Mouse (Mus musculus) Muller cell, postnatal 12 days (primary cell): ENCODE measurements around the gene Tpra1.

ENCODE experiments used
- DNase-seq: peaks from one replicate; pipeline ENCODE4 v3.0.0-alpha.2; 2015; ENCODE audit errors: inconsistent ontology term

Tpra1 gene

DNA sequence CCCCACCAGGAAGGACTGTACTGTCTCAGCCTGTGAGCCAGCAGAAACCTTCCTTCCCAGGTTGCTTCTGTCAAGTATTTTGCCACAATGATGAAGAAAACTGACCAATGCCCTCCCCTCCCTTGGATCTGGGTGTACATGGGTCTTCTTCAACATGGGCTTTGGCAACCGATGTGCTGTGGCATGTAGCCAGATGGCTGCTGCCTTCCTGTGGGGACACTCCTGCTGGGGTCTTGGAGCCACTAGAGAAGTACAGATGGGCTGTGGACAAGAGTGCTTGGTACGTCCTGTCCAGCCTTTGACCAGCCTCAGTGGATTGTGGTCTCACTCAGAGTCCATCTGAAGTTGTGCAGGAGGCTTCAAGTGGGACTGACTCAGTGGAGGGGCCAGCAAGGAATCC lies 56.3 kb downstream of the Tpra1 start:
- no peak for DNase-seq

DNA sequence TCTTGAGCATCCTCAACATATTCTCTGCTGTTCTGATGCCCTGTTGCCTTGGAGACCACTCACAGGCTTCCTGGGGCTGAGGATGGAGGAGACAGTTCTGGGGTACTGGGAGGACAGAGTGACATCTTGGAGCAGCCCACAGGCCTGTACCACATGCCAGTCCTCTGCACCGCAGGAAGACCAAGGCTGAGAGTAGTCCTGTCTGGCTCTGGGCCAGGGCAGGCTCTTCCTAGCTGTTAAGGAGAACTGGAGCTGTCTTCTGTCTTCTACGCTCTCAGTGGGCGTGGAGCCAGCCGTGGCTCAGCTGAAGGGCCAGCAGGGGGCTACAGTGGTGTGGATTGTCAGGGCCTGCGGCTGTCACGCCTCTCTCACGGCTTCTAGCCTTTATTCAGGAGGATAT lies 57.8 kb downstream of the Tpra1 start:
- peak; percentile 66 for DNase-seq

DNA sequence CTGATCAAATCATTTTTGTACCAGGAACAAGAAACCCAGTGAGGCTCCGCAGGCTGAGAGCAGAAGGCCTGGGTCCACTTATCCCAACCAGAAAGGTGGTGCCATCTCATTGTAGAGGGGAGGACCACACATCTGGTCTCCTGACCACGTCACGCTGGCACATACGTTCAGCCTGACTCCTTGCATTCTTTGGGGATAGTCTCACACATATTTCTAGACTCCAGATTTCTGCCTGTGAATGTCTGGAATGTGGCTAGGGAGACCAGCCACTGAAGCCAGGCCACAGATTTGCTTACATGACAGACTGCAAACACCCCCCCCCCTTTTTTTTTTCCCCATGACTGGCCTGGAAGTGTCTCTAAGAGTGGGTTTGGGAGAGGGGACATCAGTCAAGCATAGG lies 58.9 kb downstream of the Tpra1 start:
- DNase-seq, result peak; percentile 90
